Mouse (Mus musculus) neural tube, embryonic 11.5 days (tissue): ENCODE results near the gene Tmprss11d. TPM values are rescaled to one million over a fixed set of nuclear protein-coding genes. Genes with fewer than 3 reads are reported as not detected.

Experiments
- ATAC-seq: fragments of 200-750 bp; cut with Nextera tagmentation; 2 replicates; pipeline ENCODE4 v1.8.0; 2017; ENCODE audit warnings: moderate number of reproducible peaks, mild to moderate bottlenecking, moderate TSS enrichment, moderate library complexity; ENCODE audit not compliant: insufficient read depth, low FRiP score, low TSS enrichment
- DNase-seq: peaks from one replicate; pipeline ENCODE4 v3.0.0-alpha.2; 2015; ENCODE audit warnings: low spot score
- H3K27ac ChIP-seq: fragments of 300-500 bp; sonication (generic); 2 replicates; pipeline ENCODE4 v1.5.1; 2014; ENCODE audit warnings: low read depth, mild to moderate bottlenecking, low read length
- H3K27me3 ChIP-seq: fragments of 300-500 bp; sonication (generic); 2 replicates; pipeline ENCODE4 v1.6.1; 2014; ENCODE audit warnings: mild to moderate bottlenecking, low read length, mixed read lengths; ENCODE audit not compliant: control insufficient read depth, insufficient read depth
- H3K36me3 ChIP-seq: fragments of 300-500 bp; sonication (generic); 2 replicates; pipeline ENCODE4 v1.6.1; 2014; ENCODE audit warnings: mild to moderate bottlenecking, low read length, moderate library complexity, mixed read lengths; ENCODE audit not compliant: control insufficient read depth, insufficient read depth
- H3K4me1 ChIP-seq: fragments of 300-500 bp; sonication (generic); 2 replicates; pipeline ENCODE4 v1.6.1; 2014; ENCODE audit warnings: low read length, mixed read lengths; ENCODE audit not compliant: control insufficient read depth, insufficient read depth
- H3K4me2 ChIP-seq: fragments of 300-500 bp; sonication (generic); 2 replicates; pipeline ENCODE4 v1.6.1; 2014; ENCODE audit warnings: low read depth, mild to moderate bottlenecking, moderate library complexity
- H3K4me3 ChIP-seq: fragments of 300-500 bp; sonication (generic); 2 replicates; pipeline ENCODE4 v1.5.1; 2014; ENCODE audit warnings: low read depth, low read length
- H3K9ac ChIP-seq: fragments of 300-500 bp; sonication (generic); 2 replicates; pipeline ENCODE4 v1.6.1; 2014; ENCODE audit warnings: mild to moderate bottlenecking, low read length
- H3K9me3 ChIP-seq: fragments of 300-500 bp; sonication (generic); 2 replicates; pipeline ENCODE4 v1.6.1; 2016; ENCODE audit warnings: low read length; ENCODE audit not compliant: control insufficient read depth
- WGBS: fragments of 180-500 bp; shearing (Covaris S2); extraction: QIAGEN DNeasy Blood & Tissue Kit; methylation state at CpG from one replicate; pipeline ENCODE4 v1.1.7; 2014; 5-methylcytosine and 5-hydroxymethylcytosine counted together
- polyA plus RNA-seq: library from polyadenylated mRNA; unstranded; fragments of >200 nt; fragmentation: Nextera tagmentation; extraction: Ambion mirVana; gene quantifications from 2 replicates; pipeline ENCODE4 v1.2.1, GENCODE M21; 2014

Gene Tmprss11d
- not detected in 2 replicates for polyA plus RNA-seq

GRCm38 (mm10) chr5:86373320-86373719 is at the start of gene Tmprss11d:
Tmprss11d (minus strand) TSS chr5:86373420.
- Histone ChIP-seq H3K9me3 (no peaks in the 10 kb centered on the region), H3K4me2 (no peak within 1 kb of the TSS), H3K27ac (no peak within 1 kb of the TSS), H3K4me1 (no peaks in the 10 kb centered on the region), H3K4me3 (no peak within 1 kb of the TSS), H3K36me3 (no peaks in the 10 kb centered on the region), H3K9ac (no peak within 1 kb of the TSS), H3K27me3 (no peaks in the 10 kb centered on the region)
- 78% methylated on average over 3 of the region's 3 CpGs for WGBS
- no peak for ATAC-seq
- DNase-seq = no peak

- Histone ChIP-seq H3K9ac (no peak overlapping the region), H3K27ac (no peak overlapping the region), H3K9me3 (no peaks in the 10 kb centered on the region), H3K4me2 (no peak overlapping the region), H3K4me1 (no peaks in the 10 kb centered on the region), H3K36me3 (no peaks in the 10 kb centered on the region), H3K27me3 (no peaks in the 10 kb centered on the region), H3K4me3 (no peak overlapping the region)
- ATAC-seq (no peak), DNase-seq (no peak)
- 52% methylated on average over 3 of the region's 3 CpGs for WGBS
Observed at GRCm38 (mm10) chr5:86421323-86422028, 48.3 kb upstream of the Tmprss11d start.

- H3K4me1 ChIP-seq = no peaks in the 10 kb centered on the region
- H3K9me3 ChIP-seq = no peaks in the 10 kb centered on the region
- no peak overlapping the region for H3K4me3 ChIP-seq
- no peak overlapping the region for H3K4me2 ChIP-seq
- H3K27ac ChIP-seq = no peak overlapping the region
- DNase-seq = no peak
- no peak overlapping the region for H3K9ac ChIP-seq
- H3K27me3 ChIP-seq = no peaks in the 10 kb centered on the region
- WGBS = 22% methylated on average over 4 of the region's 4 CpGs
- no peak for ATAC-seq
- no peaks in the 10 kb centered on the region for H3K36me3 ChIP-seq
Observed at GRCm38 (mm10) chr5:86419494-86419893, 46.3 kb upstream of the Tmprss11d start.

GRCm38 (mm10) chr5:86414280-86414679 is 41.1 kb upstream of the Tmprss11d start:
- Histone ChIP-seq H3K4me2 (no peak overlapping the region), H3K9me3 (no peaks in the 10 kb centered on the region), H3K4me1 (no peaks in the 10 kb centered on the region), H3K27me3 (no peaks in the 10 kb centered on the region), H3K4me3 (no peak overlapping the region), H3K36me3 (no peaks in the 10 kb centered on the region), H3K27ac (no peak overlapping the region), H3K9ac (no peak overlapping the region)
- WGBS = 76% methylated on average over 7 of the region's 7 CpGs
- ATAC-seq (no peak), DNase-seq (no peak)

- H3K4me2 ChIP-seq = no peak overlapping the region
- no peak for DNase-seq
Observed at GRCm38 (mm10) chr5:86410815-86411214, 37.6 kb upstream of the Tmprss11d start.

GRCm38 (mm10) chr5:86407941-86408340 is 34.7 kb upstream of the Tmprss11d start:
- no peaks in the 10 kb centered on the region for H3K36me3 ChIP-seq
- H3K9me3 ChIP-seq = no peaks in the 10 kb centered on the region
- H3K4me1 ChIP-seq = no peaks in the 10 kb centered on the region
- DNase-seq (no peak), ATAC-seq (no peak)
- WGBS = 96% methylated on average over 2 of the region's 2 CpGs
- no peak overlapping the region for H3K27ac ChIP-seq
- H3K27me3 ChIP-seq = no peaks in the 10 kb centered on the region
- H3K9ac ChIP-seq = no peak overlapping the region
- H3K4me2 ChIP-seq = no peak overlapping the region
- H3K4me3 ChIP-seq = no peak overlapping the region

More at GRCm38 (mm10) chr5:86410815-86411214, 37.6 kb upstream of the Tmprss11d start:
- H3K9me3 ChIP-seq = no peaks in the 10 kb centered on the region
- no peaks in the 10 kb centered on the region for H3K4me1 ChIP-seq
- H3K4me3 ChIP-seq = no peak overlapping the region
- no peak overlapping the region for H3K9ac ChIP-seq
- 35% methylated on average over 3 of the region's 3 CpGs for WGBS
- H3K36me3 ChIP-seq = no peaks in the 10 kb centered on the region
- peak; percentile 50; the same call in 1 of the 2 replicates for ATAC-seq
- no peaks in the 10 kb centered on the region for H3K27me3 ChIP-seq
- no peak overlapping the region for H3K27ac ChIP-seq

GRCm38 (mm10) chr5:86407191-86407590 is 34.0 kb upstream of the Tmprss11d start:
- no peaks in the 10 kb centered on the region for H3K36me3 ChIP-seq
- H3K9me3 ChIP-seq = no peaks in the 10 kb centered on the region
- no peak overlapping the region for H3K4me3 ChIP-seq
- WGBS = 91% methylated on average over 3 of the region's 3 CpGs
- no peak overlapping the region for H3K27ac ChIP-seq
- H3K9ac ChIP-seq = no peak overlapping the region
- no peak for DNase-seq
- no peak for ATAC-seq
- H3K4me1 ChIP-seq = no peaks in the 10 kb centered on the region
- H3K27me3 ChIP-seq = no peaks in the 10 kb centered on the region
- no peak overlapping the region for H3K4me2 ChIP-seq

GRCm38 (mm10) chr5:86359412-86359985 is 13.7 kb downstream of the Tmprss11d start:
- 73% methylated on average over 4 of the region's 4 CpGs for WGBS
- Histone ChIP-seq H3K4me2 (no peak overlapping the region), H3K27ac (no peak overlapping the region), H3K9ac (no peak overlapping the region), H3K36me3 (no peaks in the 10 kb centered on the region), H3K4me1 (no peaks in the 10 kb centered on the region), H3K9me3 (no peaks in the 10 kb centered on the region), H3K27me3 (no peaks in the 10 kb centered on the region), H3K4me3 (no peak overlapping the region)
- no peak for ATAC-seq
- no peak for DNase-seq

GRCm38 (mm10) chr5:86352966-86353365 is 20.3 kb downstream of the Tmprss11d start:
- no peak overlapping the region for H3K4me3 ChIP-seq
- H3K27me3 ChIP-seq = no peaks in the 10 kb centered on the region
- no peaks in the 10 kb centered on the region for H3K4me1 ChIP-seq
- H3K4me2 ChIP-seq = no peak overlapping the region
- peak; percentile 14 for DNase-seq
- no peak overlapping the region for H3K9ac ChIP-seq
- ATAC-seq = no peak
- 23% methylated on average over 7 of the region's 7 CpGs for WGBS
- H3K36me3 ChIP-seq = no peaks in the 10 kb centered on the region
- H3K27ac ChIP-seq = no peak overlapping the region
- H3K9me3 ChIP-seq = no peaks in the 10 kb centered on the region
